Mouse (Mus musculus): Measurements from ENCODE around the gene Entpd1.

DNA sequence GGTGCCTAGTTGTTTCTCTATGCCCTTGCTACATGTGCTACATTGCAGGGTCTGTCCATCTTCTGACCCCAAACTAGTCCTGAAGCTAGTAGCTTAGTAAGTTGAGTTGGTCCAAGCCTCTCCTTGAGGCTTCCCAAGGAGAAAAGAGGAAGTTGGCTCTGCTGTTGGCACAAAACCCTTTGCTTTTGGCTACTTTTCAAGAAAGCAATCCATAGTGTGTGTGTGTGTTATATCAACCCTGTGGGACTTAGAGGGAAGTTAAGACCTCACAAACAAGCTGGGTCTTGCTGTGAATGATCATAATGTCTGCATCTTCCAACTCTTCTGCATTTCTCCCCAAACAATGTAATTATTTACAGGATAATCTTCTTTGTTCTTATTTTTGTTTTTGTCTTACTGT, 16.8 kb downstream of the Entpd1 start:
- no peak for TF ChIP-seq CTCF (IDR thresholded peaks at IDR 0.05; ENCODE audit: borderline replicate concordance, insufficient read depth, low read depth, low read length)
- no peak for TF ChIP-seq POLR2A (IDR thresholded peaks at IDR 0.05; ENCODE audit: borderline replicate concordance, insufficient read depth, low read length)
